Mouse (Mus musculus) adrenal gland, postnatal 10 days (tissue): ENCODE data around the gene Vmn2r88. TPM values are rescaled to one million over a fixed set of nuclear protein-coding genes. Genes with fewer than 3 reads are reported as not detected.
"Not testable (repeated sequence)": the region's sequence is repeated elsewhere in the genome, so short reads cannot be mapped to it uniquely, and the experiment has no call there.

Experiments used
- DNase-seq: peaks from one replicate; pipeline ENCODE4 v3.0.0; 2021; ENCODE audit warnings: mixed read lengths
- long read RNA-seq, 2 experiments: library from polyadenylated mRNA; stranded (forward); transcript quantifications; one replicate each; pipeline ENCODE4 v2.0.0; 2021
- total RNA-seq, 2 experiments: library from RNA; stranded (reverse); gene quantifications; 2 replicates each; pipeline ENCODE4 v1.2.3; 2021

The Vmn2r88 gene
- total RNA-seq, result not detected
- long read RNA-seq, experiment 1, result 0 reads
- long read RNA-seq, experiment 2, result 0 reads

- DNase-seq, result no peak
Measured at GRCm38 (mm10) chr14:51410520-51410919, at the start of gene Vmn2r88. Vmn2r88 (plus strand) TSS chr14:51410820.

GRCm38 (mm10) chr14:51361456-51361855, 49.2 kb upstream of the Vmn2r88 start, which contains the start of gene Gm7247:
Gm7247 (plus strand) TSS chr14:51361756.
- DNase-seq, result no peak

- DNase-seq, result no peak
Measured at GRCm38 (mm10) chr14:51382805-51383204, 27.8 kb upstream of the Vmn2r88 start.

DNA sequence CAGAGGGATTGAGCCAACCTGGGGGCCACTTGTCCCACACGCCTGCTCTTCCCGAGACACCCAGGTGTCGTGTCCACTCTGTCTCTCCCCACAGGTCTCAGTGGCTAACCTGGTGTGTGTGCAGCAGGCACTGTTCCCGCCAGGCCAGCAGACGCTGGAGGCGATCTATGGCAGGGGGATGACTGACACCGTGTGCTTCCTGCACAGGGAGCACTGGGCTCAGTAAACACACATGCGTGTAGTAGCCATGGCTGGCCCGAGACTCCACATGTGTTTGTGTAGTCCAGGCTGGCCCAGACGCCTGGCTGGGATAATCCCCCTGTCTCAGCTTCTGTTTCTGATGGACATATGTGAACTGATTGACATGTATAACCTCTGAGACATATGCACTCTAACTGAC, 26.3 kb upstream of the Vmn2r88 start:
- DNase-seq, result no peak

DNA sequence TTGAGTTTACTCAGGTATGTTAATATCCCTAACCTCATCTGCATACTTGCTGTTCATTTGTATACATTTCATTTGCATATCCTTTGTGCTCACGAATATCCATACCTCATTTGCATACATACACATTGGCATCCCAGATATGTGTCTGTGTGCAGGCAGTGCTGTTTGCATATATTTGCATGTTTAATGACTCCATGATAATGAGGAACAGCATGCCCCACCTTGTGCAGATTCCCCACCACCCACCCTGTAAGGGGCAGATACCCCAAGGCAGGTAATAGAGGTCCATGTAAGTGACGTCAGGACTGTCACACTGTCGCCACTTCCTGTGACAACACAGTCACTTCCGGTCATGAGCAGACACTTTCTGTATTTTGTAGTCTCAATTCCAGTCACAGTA, 24.9 kb upstream of the Vmn2r88 start:
- no peak for DNase-seq

DNA sequence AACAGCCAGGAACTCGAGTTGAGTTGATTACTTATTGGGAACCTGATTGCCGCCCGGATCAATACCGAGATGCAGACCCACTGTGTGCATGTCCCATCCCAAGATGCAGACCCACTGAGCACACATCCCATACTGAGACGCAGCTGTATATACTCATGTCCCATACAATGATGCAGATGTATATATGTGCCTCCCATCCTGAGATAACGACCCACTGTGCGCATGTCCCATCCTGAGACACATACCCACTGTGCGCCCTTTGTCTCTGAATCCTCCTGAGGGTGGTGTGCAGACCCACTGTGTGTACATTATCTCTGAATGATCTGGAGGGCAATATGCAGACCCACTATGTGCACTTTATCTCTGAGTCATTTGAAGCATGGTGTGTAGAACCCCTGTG, 22.9 kb upstream of the Vmn2r88 start:
- DNase-seq, result no peak

DNA sequence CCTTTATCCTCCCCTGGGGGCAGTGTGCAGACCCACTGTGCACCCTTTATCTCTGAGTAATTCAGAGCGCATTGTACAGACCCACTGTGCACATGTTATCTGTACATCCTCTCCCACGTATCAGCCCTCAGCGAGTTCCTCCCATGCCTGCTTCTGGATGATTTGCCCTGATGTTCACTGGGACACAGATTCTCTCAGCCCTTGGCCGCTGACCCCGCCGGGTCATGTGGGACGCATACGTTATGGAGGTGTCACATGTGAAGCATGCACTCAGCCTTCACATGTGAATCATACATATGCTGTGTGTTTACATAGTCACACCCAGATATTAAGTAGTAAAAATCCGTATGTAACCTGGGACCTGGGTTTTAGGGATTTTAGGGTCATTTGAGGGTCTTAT, 22.4 kb upstream of the Vmn2r88 start:
- DNase-seq, result no peak

DNA sequence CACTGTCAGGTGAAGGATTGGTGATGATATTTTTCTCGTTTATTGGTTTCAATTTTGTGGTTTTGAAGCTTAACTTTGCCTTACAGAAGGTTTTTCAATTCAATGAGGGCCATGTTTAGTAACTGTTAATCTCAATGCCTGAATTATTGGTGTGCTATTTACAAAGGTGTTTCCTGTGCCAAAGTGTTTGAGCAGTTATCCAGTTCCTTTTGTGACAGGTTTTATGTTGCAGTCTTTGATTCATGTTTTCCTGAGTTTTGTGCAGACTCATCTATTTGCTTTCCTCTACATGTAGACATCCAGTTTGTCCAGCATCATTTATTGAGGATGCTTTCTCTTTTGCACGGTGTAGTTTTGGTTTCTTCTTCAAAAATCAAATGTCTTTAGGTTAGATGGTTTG, 13.3 kb downstream of the Vmn2r88 start:
- no peak for DNase-seq

GRCm38 (mm10) chr14:51430138-51430537, 19.5 kb downstream of the Vmn2r88 start:
- DNase-seq, result not testable (repeated sequence)

GRCm38 (mm10) chr14:51434546-51434945, 23.9 kb downstream of the Vmn2r88 start:
- no peak for DNase-seq

DNA sequence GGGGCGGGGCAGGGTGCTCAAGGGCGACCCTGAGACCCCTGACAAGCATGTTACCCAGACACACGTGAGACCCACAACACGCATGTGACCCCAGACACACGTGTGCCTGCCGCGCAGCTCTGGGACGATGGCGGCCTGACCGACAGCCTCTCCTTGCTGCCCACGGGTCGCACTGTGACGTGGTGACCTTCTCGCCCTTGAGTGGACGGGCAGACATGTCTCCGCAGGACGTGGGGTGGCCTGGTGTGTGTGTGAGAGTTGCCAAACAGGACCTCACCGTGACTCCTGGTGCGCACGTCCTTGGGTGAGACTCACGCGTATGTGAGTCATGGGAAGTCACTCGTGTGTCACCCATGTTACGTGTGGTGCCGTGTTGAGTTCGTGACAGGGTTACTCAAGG, 24.4 kb downstream of the Vmn2r88 start:
- DNase-seq, result no peak

DNA sequence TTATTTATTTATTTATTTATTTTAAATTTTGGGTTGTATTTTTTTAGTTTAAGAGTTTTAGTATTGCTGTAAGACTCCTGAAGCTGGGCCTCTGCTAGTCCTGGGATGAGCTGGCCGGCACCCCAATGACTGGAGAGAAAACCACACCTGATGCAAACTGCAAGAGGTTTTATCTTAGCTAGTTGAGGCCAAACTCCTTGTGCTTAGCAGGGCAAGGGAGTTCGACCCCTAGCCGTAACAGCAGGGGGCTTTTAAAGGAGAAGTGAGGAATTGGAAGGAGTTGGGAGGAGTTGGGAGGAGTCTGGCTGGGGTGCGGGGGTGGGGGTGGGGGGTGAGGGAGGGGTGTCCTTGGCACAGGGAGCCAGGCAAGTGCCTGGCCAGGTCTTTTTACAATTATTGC, 28.3 kb downstream of the Vmn2r88 start:
- no peak for DNase-seq

DNA sequence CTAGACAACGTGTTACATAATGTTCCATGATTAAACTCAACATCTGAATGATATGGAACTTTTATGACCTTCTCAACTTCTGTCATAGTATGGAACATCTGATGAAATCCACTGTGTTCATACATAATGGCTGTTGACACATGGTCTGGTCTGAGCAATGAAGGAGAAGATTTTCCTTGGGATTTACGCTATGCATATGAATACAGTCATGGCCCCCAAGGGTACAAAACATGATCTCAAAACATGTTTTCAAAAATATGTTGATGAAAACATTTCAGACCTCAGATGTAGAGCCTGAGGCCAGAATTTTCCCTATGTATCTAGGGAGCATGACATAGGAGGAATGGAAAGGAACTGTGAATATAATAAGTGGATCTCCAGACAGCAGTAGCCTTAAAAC, 40.9 kb downstream of the Vmn2r88 start, which contains the start of gene Vmn2r89:
Vmn2r89 (plus strand) TSS at position 301 of the 400 bp plus-strand sequence.
- not testable (repeated sequence) for DNase-seq

Other genes starting within 250 kb of the Vmn2r88 start
- gene Rnase2b, start 248.6 kb upstream of the Vmn2r88 start, total RNA-seq, result not detected
- gene Ang2, start 211.7 kb upstream of the Vmn2r88 start, total RNA-seq, result not detected
- gene Ear14, start 207.4 kb upstream of the Vmn2r88 start, total RNA-seq, result not detected
- under 1 TPM; 0.61 to 0.96 TPM for gene Rnase2a, start 154.7 kb upstream of the Vmn2r88 start, total RNA-seq
- not detected for gene Gm7247, start 49.1 kb upstream of the Vmn2r88 start, total RNA-seq
- not detected for gene Vmn2r89, start 41.0 kb downstream of the Vmn2r88 start, total RNA-seq
- not detected for gene Gm5622, start 142.0 kb downstream of the Vmn2r88 start, total RNA-seq
- not detected for gene Gm17175, start 163.2 kb downstream of the Vmn2r88 start, total RNA-seq
- not detected for gene Gm17174, start 181.3 kb downstream of the Vmn2r88 start, total RNA-seq
- not detected for gene Gm17078, start 200.5 kb downstream of the Vmn2r88 start, total RNA-seq
- not detected for gene Gm4181, start 224.8 kb downstream of the Vmn2r88 start, total RNA-seq